Mouse (Mus musculus) lung, adult 2 months (tissue): ENCODE results near the gene Zfp385b.

ENCODE experiments used
- CTCF ChIP-seq: fragments of 200-500 bp; IDR thresholded peaks from 2 replicates; pipeline ENCODE4 v1.5.1; 2011; ENCODE audit warnings: mild to moderate bottlenecking, low read length, control low read depth; ENCODE audit not compliant: insufficient read depth
- POLR2A ChIP-seq: fragments of 200-500 bp; IDR thresholded peaks from 2 replicates; pipeline ENCODE4 v1.6.1; 2011; ENCODE audit warnings: low read depth, mild to moderate bottlenecking, control low read depth, low read length, borderline replicate concordance; ENCODE audit errors: extremely low read depth

GRCm38 (mm10) chr2:77476444-77476843, 343.0 kb downstream of the Zfp385b start:
- no peak for TF ChIP-seq CTCF
- no peak for TF ChIP-seq POLR2A
